Mouse (Mus musculus): ENCODE results near the gene Lmtk2. TPM values are rescaled to one million over a fixed set of nuclear protein-coding genes. Genes with fewer than 3 reads are reported as not detected.

Gene Lmtk2
- polyA plus RNA-seq, 1 experiment from 2014 or later = 10.6 TPM

DNA sequence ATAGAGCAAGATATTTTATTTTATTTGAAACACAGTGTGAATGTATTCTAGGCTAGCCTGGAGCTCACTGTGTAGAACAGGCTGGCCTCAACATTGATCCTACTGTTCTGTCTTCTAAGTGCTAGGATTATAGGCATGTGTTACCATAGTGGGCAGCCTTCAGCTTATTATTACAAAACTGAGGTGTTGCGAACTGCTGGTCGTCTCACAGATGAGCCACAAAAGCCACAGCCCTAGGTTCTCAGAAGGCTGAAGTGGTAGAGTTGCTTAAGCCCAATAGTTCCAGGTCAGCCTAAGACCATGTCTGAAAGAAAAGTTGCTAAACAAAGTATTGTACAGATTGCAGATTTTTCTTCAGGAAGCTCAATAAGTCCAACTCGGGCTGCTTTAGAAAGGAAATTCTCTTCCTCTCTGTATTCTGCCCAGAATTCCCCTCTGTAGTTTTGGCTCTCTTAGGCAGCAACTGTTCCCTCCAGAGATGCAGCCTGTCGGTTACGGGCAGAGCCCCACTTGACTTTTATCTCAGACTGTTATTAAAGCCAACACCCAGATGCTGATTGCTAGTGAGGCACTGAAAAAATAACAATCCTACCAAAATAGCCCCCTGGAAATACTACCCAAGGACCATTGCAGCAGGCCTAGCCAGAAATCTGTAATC is 14.9 kb downstream of the Lmtk2 start:
- DNase-seq (no peak), ATAC-seq (ENCODE audit: low FRiP score, low TSS enrichment) (no peak)
- no peak overlapping the region for H3K9ac ChIP-seq (replicated peaks; ENCODE audit: low read length)
- H3K4me1 ChIP-seq (ENCODE audit: control insufficient read depth, insufficient read depth, low read length) = peaks cover 8% of the 10 kb centered on the region
- no peaks in the 10 kb centered on the region for H3K9me3 ChIP-seq (ENCODE audit: control insufficient read depth, low read length)
- no peaks in the 10 kb centered on the region for H3K36me3 ChIP-seq (ENCODE audit: control insufficient read depth, insufficient read depth, low read length)
- WGBS = 86% methylated on average over 5 of the region's 5 CpGs
- no peak overlapping the region for H3K4me2 ChIP-seq (ENCODE audit: low read length)
- no peaks in the 10 kb centered on the region for H3K27me3 ChIP-seq (ENCODE audit: control insufficient read depth, insufficient read depth, low read length)
- H3K27ac ChIP-seq (replicated peaks; ENCODE audit: low read depth, low read length) = no peak overlapping the region
- H3K4me3 ChIP-seq (replicated peaks; ENCODE audit: low read depth, low read length) = no peak overlapping the region

DNA sequence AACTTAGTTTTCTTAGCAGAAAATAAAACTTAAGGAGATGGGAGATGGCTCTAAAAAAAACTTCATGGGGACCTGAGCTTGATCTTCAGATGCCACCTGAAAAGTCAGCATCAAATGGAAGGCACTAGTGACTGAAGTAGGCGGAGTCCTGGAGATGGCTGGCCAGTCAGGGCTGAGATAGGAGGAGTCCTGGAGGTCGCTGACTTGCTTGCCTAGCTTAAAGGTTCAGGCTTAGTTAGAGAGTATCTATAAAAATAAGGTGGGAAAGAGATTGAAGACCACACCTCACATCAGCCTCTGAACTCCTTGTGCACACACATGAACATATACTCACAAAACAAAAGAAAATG is 15.4 kb downstream of the Lmtk2 start:
- DNase-seq (no peak), ATAC-seq (ENCODE audit: low FRiP score, low TSS enrichment) (no peak)
- Histone ChIP-seq H3K27ac (replicated peaks; ENCODE audit: low read depth, low read length) (no peak overlapping the region), H3K4me1 (ENCODE audit: control insufficient read depth, insufficient read depth, low read length) (peaks cover 8% of the 10 kb centered on the region), H3K4me2 (ENCODE audit: low read length) (no peak overlapping the region), H3K36me3 (ENCODE audit: control insufficient read depth, insufficient read depth, low read length) (no peaks in the 10 kb centered on the region), H3K27me3 (ENCODE audit: control insufficient read depth, insufficient read depth, low read length) (no peaks in the 10 kb centered on the region), H3K4me3 (replicated peaks; ENCODE audit: low read depth, low read length) (no peak overlapping the region), H3K9ac (replicated peaks; ENCODE audit: low read length) (no peak overlapping the region), H3K9me3 (ENCODE audit: control insufficient read depth, low read length) (no peaks in the 10 kb centered on the region)
- WGBS = 76% methylated on average over 2 of the region's 2 CpGs

DNA sequence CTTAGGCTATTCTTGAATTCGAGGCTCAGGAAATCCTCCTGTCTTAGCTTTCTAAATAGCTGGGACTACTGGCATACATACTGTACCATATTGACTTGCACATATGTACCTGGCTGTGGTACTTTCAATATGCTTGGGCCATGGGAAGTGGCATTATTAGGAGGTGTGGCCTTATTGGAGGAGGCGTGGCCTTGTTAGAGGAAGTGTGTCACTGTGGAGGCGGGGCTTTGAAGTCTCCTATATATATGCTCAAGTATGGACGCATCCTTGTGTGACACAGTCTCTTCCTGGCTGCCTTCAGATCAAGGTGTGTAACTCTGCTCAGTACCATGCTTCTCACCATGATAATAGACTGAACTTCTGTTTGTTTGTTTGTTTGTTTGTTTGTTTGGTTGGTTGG is 18.0 kb downstream of the Lmtk2 start:
- H3K27ac ChIP-seq (replicated peaks; ENCODE audit: low read depth, low read length) = no peak overlapping the region
- no peak for DNase-seq
- no peaks in the 10 kb centered on the region for H3K27me3 ChIP-seq (ENCODE audit: control insufficient read depth, insufficient read depth, low read length)
- no peaks in the 10 kb centered on the region for H3K9me3 ChIP-seq (ENCODE audit: control insufficient read depth, low read length)
- no peaks in the 10 kb centered on the region for H3K4me1 ChIP-seq (ENCODE audit: control insufficient read depth, insufficient read depth, low read length)
- H3K4me3 ChIP-seq (replicated peaks; ENCODE audit: low read depth, low read length) = no peak overlapping the region
- no peak overlapping the region for H3K4me2 ChIP-seq (ENCODE audit: low read length)
- no peak for ATAC-seq (ENCODE audit: low FRiP score, low TSS enrichment)
- H3K36me3 ChIP-seq (ENCODE audit: control insufficient read depth, insufficient read depth, low read length) = no peaks in the 10 kb centered on the region
- no peak overlapping the region for H3K9ac ChIP-seq (replicated peaks; ENCODE audit: low read length)
- WGBS = 98% methylated on average over 4 of the region's 4 CpGs

DNA sequence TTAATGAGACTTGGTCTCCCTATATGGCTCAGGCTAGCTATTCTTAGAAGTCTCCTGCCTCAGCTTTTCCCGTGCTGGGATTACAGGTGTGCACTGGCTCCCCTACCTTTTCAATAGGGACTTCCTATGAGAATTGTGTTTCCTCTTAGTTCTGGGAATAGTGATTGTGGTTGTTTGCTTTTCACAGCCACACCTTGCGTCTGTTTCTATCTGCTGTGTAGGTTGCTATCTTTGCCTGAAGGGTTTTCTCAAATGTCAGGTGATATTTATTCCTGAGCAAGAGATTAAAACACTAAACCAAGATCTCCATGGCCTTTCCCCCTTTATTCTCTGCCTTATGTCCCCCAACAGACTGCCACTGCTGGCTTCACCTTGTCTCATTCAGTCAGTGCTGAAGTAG is 19.1 kb downstream of the Lmtk2 start:
- WGBS = 84% methylated on average over 2 of the region's 2 CpGs
- Histone ChIP-seq H3K27ac (replicated peaks; ENCODE audit: low read depth, low read length) (no peak overlapping the region), H3K27me3 (ENCODE audit: control insufficient read depth, insufficient read depth, low read length) (no peaks in the 10 kb centered on the region), H3K36me3 (ENCODE audit: control insufficient read depth, insufficient read depth, low read length) (no peaks in the 10 kb centered on the region), H3K9ac (replicated peaks; ENCODE audit: low read length) (no peak overlapping the region), H3K4me3 (replicated peaks; ENCODE audit: low read depth, low read length) (no peak overlapping the region), H3K4me1 (ENCODE audit: control insufficient read depth, insufficient read depth, low read length) (no peaks in the 10 kb centered on the region), H3K9me3 (ENCODE audit: control insufficient read depth, low read length) (no peaks in the 10 kb centered on the region), H3K4me2 (ENCODE audit: low read length) (no peak overlapping the region)
- DNase-seq (no peak), ATAC-seq (ENCODE audit: low FRiP score, low TSS enrichment) (no peak)

DNA sequence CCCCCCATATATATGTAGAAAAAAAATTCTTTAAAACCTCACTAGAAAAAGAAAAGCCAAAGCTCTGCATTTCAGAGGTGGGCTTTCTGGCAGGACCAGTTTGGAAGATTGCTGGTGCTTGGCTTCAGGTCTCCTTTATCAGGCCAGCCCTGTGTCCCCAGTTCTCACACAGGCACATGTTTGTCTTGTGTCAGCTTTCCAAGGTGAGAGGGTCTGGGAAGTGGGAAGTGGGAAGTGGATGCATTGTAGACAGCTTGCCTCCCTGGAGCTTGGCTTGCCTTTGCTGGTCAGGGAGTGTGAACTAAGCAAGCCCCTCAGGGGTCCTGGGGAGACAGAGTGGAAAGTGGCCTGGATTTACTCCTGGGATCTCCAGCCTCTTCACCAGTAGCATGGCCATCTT is 21.3 kb downstream of the Lmtk2 start:
- Histone ChIP-seq H3K9me3 (ENCODE audit: control insufficient read depth, low read length) (no peaks in the 10 kb centered on the region), H3K36me3 (ENCODE audit: control insufficient read depth, insufficient read depth, low read length) (no peaks in the 10 kb centered on the region), H3K4me3 (replicated peaks; ENCODE audit: low read depth, low read length) (no peak overlapping the region), H3K27ac (replicated peaks; ENCODE audit: low read depth, low read length) (no peak overlapping the region), H3K27me3 (ENCODE audit: control insufficient read depth, insufficient read depth, low read length) (no peaks in the 10 kb centered on the region), H3K4me1 (ENCODE audit: control insufficient read depth, insufficient read depth, low read length) (peaks cover 9% of the 10 kb centered on the region; the same call in 1 of the 2 replicates), H3K4me2 (ENCODE audit: low read length) (no peak overlapping the region), H3K9ac (replicated peaks; ENCODE audit: low read length) (no peak overlapping the region)
- ATAC-seq (ENCODE audit: low FRiP score, low TSS enrichment) (no peak), DNase-seq (no peak)

DNA sequence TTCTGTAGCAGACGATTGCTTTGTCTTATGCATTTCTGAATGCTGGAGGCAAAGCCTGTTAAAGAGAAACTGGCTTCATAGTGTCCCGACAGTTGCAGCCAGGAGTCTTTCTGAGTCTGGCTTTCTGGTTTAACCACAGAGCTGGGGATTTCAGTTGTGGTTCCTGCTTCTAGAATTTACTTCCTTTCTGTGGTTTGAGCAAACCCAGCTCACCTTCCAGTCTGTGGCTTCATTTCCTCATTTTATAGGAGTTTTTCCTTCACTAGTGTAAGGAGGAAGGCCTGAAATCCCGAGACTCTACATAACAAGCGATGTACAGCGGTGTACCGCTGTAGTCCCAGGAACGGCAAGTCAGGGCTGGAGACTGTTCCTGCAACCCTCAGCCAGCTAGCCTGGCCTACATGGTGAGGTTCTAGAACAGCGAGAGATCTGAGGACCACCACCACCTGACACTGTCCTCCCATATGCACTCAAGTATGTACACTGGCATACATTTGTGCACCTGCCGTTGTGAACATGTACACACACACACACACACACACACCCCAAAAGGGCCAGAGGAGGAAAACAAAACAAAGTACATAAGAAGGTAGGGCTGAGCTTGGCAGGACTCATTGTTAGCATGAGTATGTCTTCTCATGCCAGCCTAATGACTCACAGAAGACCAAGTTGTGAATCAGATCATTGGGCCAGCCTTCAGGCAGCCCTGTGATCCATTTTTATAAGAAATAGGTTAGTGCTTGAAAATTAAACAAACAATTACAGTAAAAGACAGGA is 25.9 kb downstream of the Lmtk2 start:
- no peak overlapping the region for H3K9ac ChIP-seq (replicated peaks; ENCODE audit: low read length)
- DNase-seq = peak; percentile 41
- peaks cover 10% of the 10 kb centered on the region; the same call in 1 of the 2 replicates for H3K36me3 ChIP-seq (ENCODE audit: control insufficient read depth, insufficient read depth, low read length)
- no peak overlapping the region for H3K4me3 ChIP-seq (replicated peaks; ENCODE audit: low read depth, low read length)
- H3K4me2 ChIP-seq (ENCODE audit: low read length) = no peak overlapping the region
- H3K4me1 ChIP-seq (ENCODE audit: control insufficient read depth, insufficient read depth, low read length) = peaks cover 9% of the 10 kb centered on the region; the same call in 1 of the 2 replicates
- no peaks in the 10 kb centered on the region for H3K9me3 ChIP-seq (ENCODE audit: control insufficient read depth, low read length)
- WGBS = 78% methylated on average over 9 of the region's 9 CpGs
- ATAC-seq (ENCODE audit: low FRiP score, low TSS enrichment) = no peak
- H3K27ac ChIP-seq (replicated peaks; ENCODE audit: low read depth, low read length) = peak overlapping the region; percentile 53; the same call in 1 of the 2 replicates
- H3K27me3 ChIP-seq (ENCODE audit: control insufficient read depth, insufficient read depth, low read length) = no peaks in the 10 kb centered on the region

DNA sequence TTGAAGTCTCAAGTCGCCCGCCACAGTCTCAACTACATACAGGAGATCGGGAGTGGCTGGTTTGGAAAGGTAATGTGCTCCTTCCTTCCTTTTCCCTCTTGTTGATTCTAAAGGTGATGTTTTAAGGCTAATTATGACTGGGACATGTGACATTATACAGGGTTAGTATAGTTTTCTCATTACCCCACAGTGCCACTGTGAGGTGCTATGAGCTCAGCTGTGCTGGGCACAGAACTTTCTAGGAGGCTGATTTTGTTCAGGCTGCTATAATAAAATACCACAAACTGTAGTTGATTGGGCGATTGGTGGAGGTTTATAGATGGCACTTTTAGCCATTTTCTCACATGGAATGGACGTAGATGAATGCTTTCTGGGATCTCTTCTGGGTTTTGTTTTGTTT is 43.3 kb downstream of the Lmtk2 start:
- 96% methylated on average over 5 of the region's 5 CpGs for WGBS
- DNase-seq (no peak), ATAC-seq (ENCODE audit: low FRiP score, low TSS enrichment) (no peak)

DNA sequence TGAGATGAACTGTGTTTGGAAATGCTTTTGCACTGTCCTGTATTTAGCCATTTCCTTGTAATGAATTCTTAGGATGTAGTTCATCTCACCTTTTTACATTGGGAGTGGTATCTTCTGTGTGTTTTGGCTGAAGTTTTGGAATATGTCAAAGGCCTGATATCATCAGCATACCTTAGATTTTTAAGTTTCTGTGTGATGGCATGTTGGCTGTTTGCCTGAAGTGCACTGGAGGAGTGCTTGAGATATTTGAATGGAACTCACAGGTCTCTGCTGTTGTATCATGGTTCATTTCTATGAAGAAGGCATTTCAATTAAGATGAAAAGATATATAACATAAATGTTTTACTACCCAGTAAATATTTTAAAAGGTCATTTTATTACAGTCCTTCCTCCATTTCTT is 46.7 kb downstream of the Lmtk2 start:
- Histone ChIP-seq H3K9me3 (ENCODE audit: control insufficient read depth, low read length) (no peaks in the 10 kb centered on the region), H3K4me1 (ENCODE audit: control insufficient read depth, insufficient read depth, low read length) (no peaks in the 10 kb centered on the region), H3K9ac (replicated peaks; ENCODE audit: low read length) (no peak overlapping the region), H3K27me3 (ENCODE audit: control insufficient read depth, insufficient read depth, low read length) (no peaks in the 10 kb centered on the region), H3K27ac (replicated peaks; ENCODE audit: low read depth, low read length) (no peak overlapping the region), H3K4me2 (ENCODE audit: low read length) (no peak overlapping the region), H3K36me3 (ENCODE audit: control insufficient read depth, insufficient read depth, low read length) (peaks cover 58% of the 10 kb centered on the region), H3K4me3 (replicated peaks; ENCODE audit: low read depth, low read length) (no peak overlapping the region)
- DNase-seq (no peak), ATAC-seq (ENCODE audit: low FRiP score, low TSS enrichment) (no peak)

More for the DNA sequence above, 43.3 kb downstream of the Lmtk2 start:
- Histone ChIP-seq H3K9me3 (ENCODE audit: control insufficient read depth, low read length) (no peaks in the 10 kb centered on the region), H3K4me2 (ENCODE audit: low read length) (no peak overlapping the region), H3K27ac (replicated peaks; ENCODE audit: low read depth, low read length) (no peak overlapping the region), H3K9ac (replicated peaks; ENCODE audit: low read length) (no peak overlapping the region), H3K4me3 (replicated peaks; ENCODE audit: low read depth, low read length) (no peak overlapping the region), H3K4me1 (ENCODE audit: control insufficient read depth, insufficient read depth, low read length) (no peaks in the 10 kb centered on the region), H3K27me3 (ENCODE audit: control insufficient read depth, insufficient read depth, low read length) (no peaks in the 10 kb centered on the region), H3K36me3 (ENCODE audit: control insufficient read depth, insufficient read depth, low read length) (peaks cover 37% of the 10 kb centered on the region)

DNA sequence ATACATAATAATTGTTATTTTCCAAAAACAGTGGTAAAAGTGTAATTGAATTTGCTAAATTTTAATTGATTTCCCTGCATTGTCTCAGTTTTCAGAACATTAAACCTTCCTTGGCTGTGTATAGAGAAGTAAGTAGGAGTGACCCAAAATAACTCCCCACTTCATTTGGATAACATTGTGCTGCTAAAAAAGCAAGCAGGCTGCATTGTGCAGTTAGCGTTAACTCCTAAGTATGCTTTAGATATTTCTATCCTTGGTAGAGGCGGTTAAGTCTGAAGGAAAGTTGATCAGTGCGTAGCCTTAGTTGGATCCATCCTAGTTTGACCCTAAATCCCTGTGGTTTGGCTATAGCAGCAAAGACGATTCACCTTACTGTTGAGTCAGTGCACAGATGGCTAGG is 49.3 kb downstream of the Lmtk2 start:
- ATAC-seq (ENCODE audit: low FRiP score, low TSS enrichment) = no peak
- 93% methylated on average over 4 of the region's 4 CpGs for WGBS
- no peaks in the 10 kb centered on the region for H3K27me3 ChIP-seq (ENCODE audit: control insufficient read depth, insufficient read depth, low read length)
- H3K4me2 ChIP-seq (ENCODE audit: low read length) = no peak overlapping the region
- H3K4me1 ChIP-seq (ENCODE audit: control insufficient read depth, insufficient read depth, low read length) = no peaks in the 10 kb centered on the region
- no peak overlapping the region for H3K4me3 ChIP-seq (replicated peaks; ENCODE audit: low read depth, low read length)
- DNase-seq = no peak
- no peaks in the 10 kb centered on the region for H3K9me3 ChIP-seq (ENCODE audit: control insufficient read depth, low read length)
- no peak overlapping the region for H3K9ac ChIP-seq (replicated peaks; ENCODE audit: low read length)
- no peak overlapping the region for H3K27ac ChIP-seq (replicated peaks; ENCODE audit: low read depth, low read length)
- H3K36me3 ChIP-seq (ENCODE audit: control insufficient read depth, insufficient read depth, low read length) = peaks cover 58% of the 10 kb centered on the region

Measured in midbrain, embryonic 14.5 days (tissue).